Mouse (Mus musculus): ENCODE measurements around the gene Ubxn4.
"Not testable (repeated sequence)": the region's sequence is repeated elsewhere in the genome, so short reads cannot be mapped to it uniquely, and the experiment has no call there.

Gene Ubxn4

GRCm38 (mm10) chr1:128314665-128315064 lies 70.9 kb downstream of the Ubxn4 start:
- in situ Hi-C loops (cut with MboI), result no loop called here

- in situ Hi-C loops (cut with MboI), result not testable (repeated sequence)
These were observed 75.5 kb downstream of the Ubxn4 start for GRCm38 (mm10) chr1:128319266-128319665.

GRCm38 (mm10) chr1:128323026-128323643 lies 79.4 kb downstream of the Ubxn4 start:
- in situ Hi-C loops (cut with MboI), result no loop called here

GRCm38 (mm10) chr1:128324776-128325175 lies 81.0 kb downstream of the Ubxn4 start:
- in situ Hi-C loops (cut with MboI), result no loop called here

- in situ Hi-C loops (cut with MboI), result no loop called here
These were observed 83.4 kb downstream of the Ubxn4 start for GRCm38 (mm10) chr1:128327165-128327564.

GRCm38 (mm10) chr1:128328218-128328617 lies 84.5 kb downstream of the Ubxn4 start, which contains the start of gene Lct:
Gene Lct (minus strand): TSS chr1:128328318.
- in situ Hi-C loops (cut with MboI), result no loop called here

All from mature B cell (primary cell).